Comparison of ENCODE assay signal across 17 mouse cellular contexts in the genomic region with DNA sequence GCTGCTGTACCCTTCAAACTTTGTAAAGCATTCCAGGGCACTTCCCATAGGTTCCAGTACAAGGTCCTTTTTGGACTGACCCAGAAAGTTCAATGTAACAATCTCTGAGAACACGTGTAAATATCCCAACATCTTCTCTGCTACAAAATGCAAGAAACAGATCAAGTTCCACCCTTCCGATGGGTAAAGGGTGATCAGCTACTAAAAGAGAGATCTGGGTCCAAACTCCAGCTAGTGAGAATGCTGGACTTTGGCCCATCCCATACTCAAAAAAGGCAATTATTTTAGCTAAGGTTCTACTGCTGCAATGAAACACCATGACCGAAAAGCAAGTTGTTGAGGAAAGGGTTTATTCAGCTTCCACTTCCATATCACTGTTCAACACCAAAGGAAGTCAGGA. TPM values are rescaled to one million over a fixed set of nuclear protein-coding genes. Genes with fewer than 3 reads are reported as not detected.
DNase-seq lines count a peak whose midpoint lies in the region; TF ChIP-seq lines count a peak whose summit lies in the region.
"Had no signal": no experiment of that assay in that cellular context is flagged by ENCODE, and none has a peak within 500 bp of the region (broad histone marks: within the 10 kb centered on the region; RNA-seq: fewer than 3 reads in every experiment).

No protein-coding gene starts in this region.

- peaks cover 19% of the 10 kb centered on the region for H3K36me3 ChIP-seq in heart, adult 2 months (ENCODE audit: control insufficient read depth, insufficient read depth, low read length)
- no peaks in the 10 kb centered on the region; the same call in 1 of the 2 replicates for H3K36me3 ChIP-seq in kidney, adult 2 months (ENCODE audit: control insufficient read depth, insufficient read depth, low read length)
- H3K36me3 ChIP-seq in testis, adult 2 months (ENCODE audit: control insufficient read depth, insufficient read depth, low read length): no peaks in the 10 kb centered on the region
- H3K36me3 ChIP-seq: hindbrain, embryonic 13.5 days; limb, embryonic 13.5 days; neural tube, embryonic 13.5 days had no signal

- intact Hi-C loops in heart, adult 2 months (cut with DNase I): loop anchor here (1.0 kb wide), 1 partner anchor 10 kb away; no protein-coding TSS in a partner anchor
- intact Hi-C loops in left cerebral cortex, adult 2 months (cut with DNase I): loop anchor here (5.0 kb wide), 1 partner anchor 162 kb away; the partner anchor contains the start of gene Myh10

- H3K9ac ChIP-seq in heart, adult 2 months (ENCODE audit: low read depth, low read length): no peak overlapping the region
- H3K9ac ChIP-seq: limb, embryonic 13.5 days had no signal

- no peaks in the 10 kb centered on the region for H3K27me3 ChIP-seq in heart, adult 2 months (ENCODE audit: control insufficient read depth, insufficient read depth, low read length)
- no peaks in the 10 kb centered on the region for H3K27me3 ChIP-seq in kidney, adult 2 months (replicated peaks; ENCODE audit: control insufficient read depth, insufficient read depth, low read length)
- no peaks in the 10 kb centered on the region for H3K27me3 ChIP-seq in testis, adult 2 months (ENCODE audit: control insufficient read depth, insufficient read depth, low read length)
- H3K27me3 ChIP-seq: neural tube, embryonic 13.5 days had no signal

- no peak overlapping the region for H3K4me3 ChIP-seq in heart, adult 2 months
- H3K4me3 ChIP-seq in kidney, adult 2 months (ENCODE audit: insufficient read depth, low read depth, low read length): no peak overlapping the region
- peak overlapping the region; percentile 78; the same call in 1 of the 2 replicates for H3K4me3 ChIP-seq in testis, adult 2 months (ENCODE audit: control insufficient read depth, low read depth, low read length)
- no peak overlapping the region for H3K4me3 ChIP-seq in left cerebral cortex, adult 2 months
- H3K4me3 ChIP-seq: hindbrain, embryonic 13.5 days; limb, embryonic 13.5 days; neural tube, embryonic 13.5 days had no signal

- peaks cover 1% of the 10 kb centered on the region; the same call in 1 of the 2 replicates for H3K79me2 ChIP-seq in heart, adult 2 months (replicated peaks; ENCODE audit: control insufficient read depth, insufficient read depth, low read length)

- WGBS in heart, adult 2 months: 61% methylated on average over 3 of the region's 3 CpGs
- WGBS in kidney, adult 2 months: 58% methylated on average over 3 of the region's 3 CpGs

- DNase-seq in heart, adult 2 months: no peak
- no peak for DNase-seq in heart, adult 9 months (ENCODE audit: low spot score in 2 of 2)
- peak; percentile 72 for DNase-seq in kidney, adult 2 months
- DNase-seq in kidney, postnatal 14 days: no peak
- DNase-seq in testis, postnatal 14 days (ENCODE audit: low spot score): no peak
- no peak for DNase-seq in left cerebral cortex, adult 2 months (ENCODE audit: extremely low spot score in 1 of 2, low spot score in 2 of 2)
- no peak for DNase-seq in right cerebral cortex, postnatal 25 days
- DNase-seq: gastrocnemius, postnatal 36 days had no signal

- no peak for TF ChIP-seq EP300 in heart, adult 2 months (IDR thresholded peaks at IDR 0.05; ENCODE audit: insufficient read depth, low read depth, low read length)

- no peak for TF ChIP-seq CTCF in heart, adult 2 months (IDR thresholded peaks at IDR 0.05)
- no peak for TF ChIP-seq CTCF in kidney, adult 2 months (conservative IDR thresholded peaks at IDR 0.05; ENCODE audit: insufficient read depth, insufficient read length, low read depth, low read length)
- no peak for TF ChIP-seq CTCF in testis, adult 2 months (IDR thresholded peaks at IDR 0.05; ENCODE audit: control insufficient read depth, insufficient read depth, insufficient replicate concordance, low read depth, low read length)
- no peak for TF ChIP-seq CTCF in left cerebral cortex, adult 2 months (IDR thresholded peaks at IDR 0.05)

- peak overlapping the region; percentile 96 for H3K27ac ChIP-seq in heart, adult 2 months
- H3K27ac ChIP-seq in kidney, adult 2 months (ENCODE audit: insufficient read depth, low read depth, low read length): peak overlapping the region; percentile 88
- H3K27ac ChIP-seq in testis, adult 2 months (ENCODE audit: control insufficient read depth, insufficient read depth, low read depth, low read length): no peak overlapping the region
- H3K27ac ChIP-seq in left cerebral cortex, adult 2 months: no peak overlapping the region
- H3K27ac ChIP-seq: limb, embryonic 13.5 days; neural tube, embryonic 13.5 days had no signal

- TF ChIP-seq POLR2A in heart, adult 2 months (IDR thresholded peaks at IDR 0.05; ENCODE audit: insufficient read depth, low read depth, low read length): no peak
- no peak for TF ChIP-seq POLR2A in kidney, adult 2 months (IDR thresholded peaks at IDR 0.05; ENCODE audit: low read depth, low read length)
- no peak for TF ChIP-seq POLR2A in testis, adult 2 months (IDR thresholded peaks at IDR 0.05; ENCODE audit: control insufficient read depth, low read depth, low read length)

- H3K4me1 ChIP-seq in heart, adult 2 months (ENCODE audit: control insufficient read depth, insufficient read depth, low read length): peaks cover 13% of the 10 kb centered on the region
- peaks cover 21% of the 10 kb centered on the region for H3K4me1 ChIP-seq in kidney, adult 2 months (ENCODE audit: control insufficient read depth, insufficient read depth, low read length)
- peaks cover 4% of the 10 kb centered on the region for H3K4me1 ChIP-seq in testis, adult 2 months (ENCODE audit: control insufficient read depth, insufficient read depth, low read length)

RNA-seq across cellular contexts. Expression of gene Ndel1, which starts 17.0 kb away (rescaled TPM):
- 10 to 100 TPM; 60.4 to 63.7 TPM for total RNA-seq in heart, adult 2 months (2021)
- polyA plus RNA-seq in heart, adult 2 months (2012; rRNA removed): 45.5 and 64.1 TPM in 2 replicates
- polyA plus RNA-seq in kidney, adult 2 months (2012; rRNA removed): 88.9 and 104 TPM in 2 replicates
- polyA plus RNA-seq in testis, adult 2 months (2012; rRNA removed): 73.8 and 80.3 TPM in 2 replicates
- total RNA-seq in left cerebral cortex, adult 2 months (2021): 100 to 1,000 TPM; 108 to 115 TPM

RNA-seq across cellular contexts. Expression of gene Rnf222, which starts 33.7 kb away (rescaled TPM):
- total RNA-seq in heart, adult 2 months (2021): under 1 TPM; 0.07 to 0.13 TPM
- 0.12 TPM in 2 replicates for polyA plus RNA-seq in heart, adult 2 months (2012; rRNA removed)
- 0.07 and 0.13 TPM in 2 replicates for polyA plus RNA-seq in kidney, adult 2 months (2012; rRNA removed)
- 1.1 TPM in 2 replicates for polyA plus RNA-seq in testis, adult 2 months (2012; rRNA removed)
- not detected for total RNA-seq in left cerebral cortex, adult 2 months (2021)
- total RNA-seq: adrenal gland, adult 18-20 months; gastrocnemius, postnatal 36 days; megakaryocyte, adult 5-6 weeks had no signal
- polyA plus RNA-seq: erythroblast, embryonic 14.5 days; large intestine, adult 2 months; midbrain, postnatal 0 days; neural tube, embryonic 13.5 days had no signal

RNA-seq across cellular contexts. Expression of gene Rpl26, which starts 46.8 kb away (rescaled TPM):
- 100 to 1,000 TPM; 648 to 707 TPM for total RNA-seq in heart, adult 2 months (2021)
- polyA plus RNA-seq in heart, adult 2 months (2012; rRNA removed): 494 and 639 TPM in 2 replicates
- 1,040 and 1,128 TPM in 2 replicates for polyA plus RNA-seq in kidney, adult 2 months (2012; rRNA removed)
- 938 and 997 TPM in 2 replicates for polyA plus RNA-seq in testis, adult 2 months (2012; rRNA removed)
- total RNA-seq in left cerebral cortex, adult 2 months (2021): 100 to 1,000 TPM; 727 to 749 TPM

Comparison
In these comparisons a context has a peak if more than half of its experiments do, and no peak if none do; other contexts are left out.
1. H3K27ac ChIP-seq: peak in heart, adult 2 months (single experiment) and kidney, adult 2 months (single experiment); none in testis, adult 2 months (single experiment) and left cerebral cortex, adult 2 months (single experiment).